Mouse (Mus musculus): ENCODE results near the gene Nudt2.

DNA sequence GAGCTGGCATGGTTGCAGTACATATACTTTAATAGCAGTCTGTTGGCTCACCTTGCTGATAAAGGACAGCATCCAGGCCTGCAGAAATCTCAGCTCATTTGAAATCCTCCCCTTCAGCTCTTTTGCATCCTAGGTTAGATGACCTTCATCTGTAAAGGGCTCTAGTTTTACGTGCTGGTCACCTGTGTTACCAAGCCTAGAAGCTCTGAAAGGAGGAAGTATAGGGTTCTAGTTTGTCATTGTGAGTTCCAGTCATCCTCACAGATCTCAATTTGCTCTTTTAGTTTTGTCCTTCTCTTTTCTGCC, 6.4 kb downstream of the Nudt2 start:
- no peak for TF ChIP-seq CTCF (IDR thresholded peaks at IDR 0.05; ENCODE audit: low read depth)
- TF ChIP-seq EP300 (IDR thresholded peaks at IDR 0.05; ENCODE audit: low read depth): no peak
